ENCODE assay signal across 16 mouse cellular contexts in the genomic region with DNA sequence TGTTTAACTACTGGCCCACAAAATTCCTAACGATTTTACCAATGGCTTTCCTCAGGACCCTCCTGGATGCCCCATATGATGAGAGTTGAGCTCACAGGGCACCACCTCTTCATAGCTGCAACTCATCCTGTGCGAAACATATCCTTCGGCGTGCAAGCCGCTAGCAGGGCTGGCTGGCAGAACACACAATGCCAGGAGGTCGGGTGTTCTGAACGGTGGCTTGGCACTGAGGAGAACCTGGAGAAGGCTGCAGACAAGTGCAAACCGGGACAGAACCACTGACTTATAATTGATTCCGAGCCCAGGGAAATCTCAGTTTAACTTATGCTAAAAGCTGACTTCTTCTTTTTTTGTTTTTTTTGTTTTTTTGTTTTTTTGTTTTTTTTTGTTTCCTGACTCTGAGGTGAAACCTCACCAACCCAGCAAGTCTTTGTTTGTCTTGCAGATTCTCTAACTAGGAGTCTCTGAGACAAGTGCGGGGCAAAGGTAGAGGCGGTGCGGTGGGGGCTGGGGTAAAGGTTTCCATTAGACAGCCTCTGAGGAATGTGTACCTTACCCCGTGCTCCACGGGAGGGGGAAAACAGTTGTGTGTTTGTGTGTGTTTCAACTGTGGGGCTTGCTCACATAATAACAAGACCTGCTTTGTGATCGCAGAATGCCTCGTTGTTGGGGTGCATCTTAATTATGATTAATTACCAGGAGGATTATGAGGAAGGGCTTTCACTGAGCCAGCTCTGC. TPM values are rescaled to one million over a fixed set of nuclear protein-coding genes. Genes with fewer than 3 reads are reported as not detected.
DNase-seq lines count a peak whose midpoint lies in the region; ATAC-seq lines count a peak whose summit lies in the region.
"Had no signal": no experiment of that assay in that cellular context is flagged by ENCODE, and none has a peak within 500 bp of the region (broad histone marks: within the 10 kb centered on the region; RNA-seq: fewer than 3 reads in every experiment).

No protein-coding gene starts in this region.

- peak overlapping the region; percentile 42 for H3K4me2 ChIP-seq in intestine, embryonic 15.5 days (replicated peaks)
- peak overlapping the region; percentile 20; the same call in 1 of the 2 replicates for H3K4me2 ChIP-seq in kidney, embryonic 16.5 days (replicated peaks; ENCODE audit: low read depth, low read length)
- 0 out of 2 replicates have a peak overlapping the region, but pooled peaks have one; percentile 5 for H3K4me2 ChIP-seq in stomach, embryonic 16.5 days (ENCODE audit: low read depth, low read length)
- H3K4me2 ChIP-seq: heart, embryonic 12.5 days; liver, embryonic 15.5 days had no signal

- H3K27me3 ChIP-seq in intestine, embryonic 15.5 days (replicated peaks), result no peaks in the 10 kb centered on the region
- H3K27me3 ChIP-seq in kidney, embryonic 16.5 days (ENCODE audit: insufficient read depth, low read length), result no peaks in the 10 kb centered on the region
- no peaks in the 10 kb centered on the region for H3K27me3 ChIP-seq in stomach, embryonic 16.5 days (ENCODE audit: control insufficient read depth, insufficient read depth, low read length)

- no peaks in the 10 kb centered on the region for H3K9me3 ChIP-seq in intestine, embryonic 15.5 days
- H3K9me3 ChIP-seq in kidney, embryonic 16.5 days (ENCODE audit: low read length), result no peaks in the 10 kb centered on the region
- H3K9me3 ChIP-seq in stomach, embryonic 16.5 days (replicated peaks; ENCODE audit: control insufficient read depth, low read length), result no peaks in the 10 kb centered on the region
- H3K9me3 ChIP-seq: G1E; heart, embryonic 12.5 days; liver, embryonic 15.5 days had no signal

- no peak overlapping the region for H3K4me3 ChIP-seq in intestine, embryonic 15.5 days (replicated peaks)
- no peak overlapping the region for H3K4me3 ChIP-seq in kidney, embryonic 16.5 days (ENCODE audit: low read length)
- H3K4me3 ChIP-seq in stomach, embryonic 16.5 days (replicated peaks; ENCODE audit: low read length), result no peak overlapping the region
- H3K4me3 ChIP-seq: heart, embryonic 12.5 days; liver, embryonic 15.5 days had no signal

- H3K36me3 ChIP-seq in intestine, embryonic 15.5 days, result no peaks in the 10 kb centered on the region
- H3K36me3 ChIP-seq in kidney, embryonic 16.5 days (ENCODE audit: insufficient read depth, low read length), result no peaks in the 10 kb centered on the region
- no peaks in the 10 kb centered on the region for H3K36me3 ChIP-seq in stomach, embryonic 16.5 days (ENCODE audit: control insufficient read depth, insufficient read depth, low read length)
- H3K36me3 ChIP-seq: heart, embryonic 12.5 days; liver, embryonic 15.5 days had no signal

- peak overlapping the region; percentile 64 for H3K27ac ChIP-seq in intestine, embryonic 15.5 days
- peak overlapping the region; percentile 66 for H3K27ac ChIP-seq in kidney, embryonic 16.5 days (ENCODE audit: low read length)
- no peak overlapping the region for H3K27ac ChIP-seq in stomach, embryonic 16.5 days (ENCODE audit: low read length)
- H3K27ac ChIP-seq: liver, embryonic 15.5 days had no signal

- 56% methylated on average over 16 of the region's 16 CpGs for WGBS in intestine, embryonic 15.5 days
- WGBS in kidney, embryonic 16.5 days, result 58% methylated on average over 16 of the region's 16 CpGs
- 53% methylated on average over 16 of the region's 16 CpGs for WGBS in stomach, embryonic 16.5 days

- 0 out of 2 replicates have a peak, but pooled peaks cover 8% of the 10 kb centered on the region for H3K4me1 ChIP-seq in intestine, embryonic 15.5 days (replicated peaks)
- peaks cover 18% of the 10 kb centered on the region for H3K4me1 ChIP-seq in kidney, embryonic 16.5 days (ENCODE audit: insufficient read depth, low read length)
- H3K4me1 ChIP-seq in stomach, embryonic 16.5 days (ENCODE audit: control insufficient read depth, insufficient read depth, low read length), result peaks cover 8% of the 10 kb centered on the region; the same call in 1 of the 2 replicates

- DNase-seq in R1 (ENCODE audit: low read depth, low spot score), result peak; percentile 74
- no peak for DNase-seq in layer of hippocampus, adult 9-11 months
- no peak for DNase-seq in cerebellum, postnatal 4 days (ENCODE audit: low spot score in 2 of 2)
- no peak for DNase-seq in Muller cell, postnatal 12 days (ENCODE audit: inconsistent ontology term)
- DNase-seq: adrenal gland, adult 8-10 months; cerebellum, postnatal 10 days; lung, postnatal 14 days; spleen, adult 18-20 months had no signal

- peak; percentile 73 for ATAC-seq in intestine, embryonic 15.5 days
- ATAC-seq in kidney, embryonic 16.5 days (ENCODE audit: low FRiP score, low TSS enrichment), result peak; percentile 66; the same call in 1 of the 2 replicates
- ATAC-seq in stomach, embryonic 16.5 days (ENCODE audit: insufficient read depth, low FRiP score), result no peak
- ATAC-seq: hindbrain, embryonic 16.5 days; midbrain, embryonic 16.5 days had no signal

- no peak overlapping the region for H3K9ac ChIP-seq in intestine, embryonic 15.5 days
- H3K9ac ChIP-seq in kidney, embryonic 16.5 days (replicated peaks; ENCODE audit: low read length), result no peak overlapping the region; the same call in 1 of the 2 replicates
- peak overlapping the region; percentile 35; the same call in 1 of the 2 replicates for H3K9ac ChIP-seq in stomach, embryonic 16.5 days (ENCODE audit: low read length)
- H3K9ac ChIP-seq: heart, embryonic 12.5 days; liver, embryonic 15.5 days had no signal

RNA-seq across cellular contexts. Expression of a gene that starts 2.2 kb away (rescaled TPM):
- polyA plus RNA-seq in intestine, embryonic 15.5 days (2015; fragmentation: Nextera tagmentation; extraction: Ambion mirVana), result 5.6 and 6.7 TPM in 2 replicates
- polyA plus RNA-seq in kidney, embryonic 16.5 days (2015; fragmentation: Nextera tagmentation; extraction: Ambion mirVana), result 5.6 and 6.5 TPM in 2 replicates
- polyA plus RNA-seq in stomach, embryonic 16.5 days (2015; fragmentation: Nextera tagmentation; extraction: Ambion mirVana), result 6.5 TPM in 2 replicates
